Mouse (Mus musculus) hindbrain, postnatal 0 days (tissue): Measurements from ENCODE around the gene Asf1a. TPM values are rescaled to one million over a fixed set of nuclear protein-coding genes. Genes with fewer than 3 reads are reported as not detected.
A peak's percentile ranks its signal among the peaks of the same experiment; 100 is the strongest.

Experiments used
- ATAC-seq: fragments of 200-750 bp; cut with Nextera tagmentation; 2 replicates; pipeline ENCODE4 v1.8.0; 2017; ENCODE audit warnings: mild to moderate bottlenecking, moderate TSS enrichment, moderate library complexity
- DNase-seq: peaks from one replicate; pipeline ENCODE4 v3.0.0-alpha.2; 2015; ENCODE audit warnings: low spot score
- H3K27ac ChIP-seq: fragments of 300-500 bp; sonication (generic); 2 replicates; pipeline ENCODE4 v1.5.1; 2014; ENCODE audit warnings: mild to moderate bottlenecking
- H3K27me3 ChIP-seq: fragments of 300-500 bp; sonication (generic); 2 replicates; pipeline ENCODE4 v1.6.1; 2014; ENCODE audit warnings: low read length, mixed read lengths; ENCODE audit not compliant: insufficient read depth
- H3K36me3 ChIP-seq: fragments of 300-500 bp; sonication (generic); 2 replicates; pipeline ENCODE4 v1.6.1; 2014; ENCODE audit warnings: low read length, mixed read lengths; ENCODE audit not compliant: insufficient read depth
- H3K4me1 ChIP-seq: fragments of 300-500 bp; sonication (generic); 2 replicates; pipeline ENCODE4 v1.6.1; 2014; ENCODE audit warnings: antibody characterized with exemption, low read length, mixed read lengths; ENCODE audit not compliant: insufficient read depth
- H3K4me2 ChIP-seq: fragments of 300-500 bp; sonication (generic); 2 replicates; pipeline ENCODE4 v1.6.1; 2014; ENCODE audit warnings: low read depth, mild to moderate bottlenecking, low read length, moderate library complexity, mixed read lengths
- H3K4me3 ChIP-seq: fragments of 300-500 bp; sonication (generic); 2 replicates; pipeline ENCODE4 v1.5.1; 2014; ENCODE audit warnings: low read length
- H3K9ac ChIP-seq: fragments of 300-500 bp; sonication (generic); replicated peaks from 2 replicates; pipeline ENCODE4 v1.6.1; 2014; ENCODE audit warnings: mild to moderate bottlenecking, low read length, moderate library complexity, mixed read lengths
- H3K9me3 ChIP-seq: fragments of 300-500 bp; sonication (generic); 2 replicates; pipeline ENCODE4 v1.6.1; 2016; ENCODE audit warnings: low read length, mixed read lengths
- CTCF ChIP-seq: IDR thresholded peaks from 2 replicates; pipeline ENCODE4 v1.5.1; 2016; ENCODE audit warnings: antibody characterized with exemption, control low read depth, low read depth
- WGBS: fragments of 180-500 bp; shearing (Covaris S2); extraction: QIAGEN DNeasy Blood & Tissue Kit; methylation state at CpG from one replicate; pipeline ENCODE4 v1.1.7; 2014; 5-methylcytosine and 5-hydroxymethylcytosine counted together
- polyA plus RNA-seq: library from polyadenylated mRNA; unstranded; fragments of >200 nt; fragmentation: Nextera tagmentation; extraction: Ambion mirVana; gene quantifications from 2 replicates; pipeline ENCODE4 v1.2.1, GENCODE M21; 2015
- total RNA-seq: library from RNA; depleted of rRNA; stranded (reverse); fragments of >200 nt; gene quantifications from 2 replicates; pipeline ENCODE4 v1.2.3, GENCODE M21; 2014

The Asf1a gene
- total and polyA plus RNA-seq, 2 experiments from 2014 or later, result 25.2 to 67.2 TPM

- Histone ChIP-seq H3K9me3 (no peaks in the 10 kb centered on the region), H3K4me2 (no peak overlapping the region), H3K4me1 (0 out of 2 replicates have a peak, but pooled peaks cover under 1% of the 10 kb centered on the region), H3K27me3 (no peaks in the 10 kb centered on the region), H3K27ac (no peak overlapping the region), H3K9ac (no peak overlapping the region), H3K4me3 (no peak overlapping the region), H3K36me3 (no peaks in the 10 kb centered on the region)
- TF ChIP-seq CTCF, result no peak
- 57% methylated on average over 3 of the region's 3 CpGs for WGBS
- no peak for DNase-seq
- no peak for ATAC-seq
Measured at GRCm38 (mm10) chr10:53585777-53586176, 10.8 kb upstream of the Asf1a start.

- Histone ChIP-seq H3K9me3 (no peaks in the 10 kb centered on the region), H3K27me3 (no peaks in the 10 kb centered on the region), H3K9ac (peak overlapping the region; percentile 76), H3K36me3 (no peaks in the 10 kb centered on the region), H3K4me3 (peak overlapping the region; percentile 65), H3K4me1 (peaks cover 10% of the 10 kb centered on the region; the same call in 1 of the 2 replicates), H3K4me2 (peak overlapping the region; percentile 77), H3K27ac (peak overlapping the region; percentile 93)
- TF ChIP-seq CTCF, result no peak
- DNase-seq (peak; percentile 2), ATAC-seq (no peak)
- WGBS, result 8% methylated on average over 27 of the region's 27 CpGs
Measured at GRCm38 (mm10) chr10:53595744-53596676, 547 bp upstream of the Asf1a start.

DNA sequence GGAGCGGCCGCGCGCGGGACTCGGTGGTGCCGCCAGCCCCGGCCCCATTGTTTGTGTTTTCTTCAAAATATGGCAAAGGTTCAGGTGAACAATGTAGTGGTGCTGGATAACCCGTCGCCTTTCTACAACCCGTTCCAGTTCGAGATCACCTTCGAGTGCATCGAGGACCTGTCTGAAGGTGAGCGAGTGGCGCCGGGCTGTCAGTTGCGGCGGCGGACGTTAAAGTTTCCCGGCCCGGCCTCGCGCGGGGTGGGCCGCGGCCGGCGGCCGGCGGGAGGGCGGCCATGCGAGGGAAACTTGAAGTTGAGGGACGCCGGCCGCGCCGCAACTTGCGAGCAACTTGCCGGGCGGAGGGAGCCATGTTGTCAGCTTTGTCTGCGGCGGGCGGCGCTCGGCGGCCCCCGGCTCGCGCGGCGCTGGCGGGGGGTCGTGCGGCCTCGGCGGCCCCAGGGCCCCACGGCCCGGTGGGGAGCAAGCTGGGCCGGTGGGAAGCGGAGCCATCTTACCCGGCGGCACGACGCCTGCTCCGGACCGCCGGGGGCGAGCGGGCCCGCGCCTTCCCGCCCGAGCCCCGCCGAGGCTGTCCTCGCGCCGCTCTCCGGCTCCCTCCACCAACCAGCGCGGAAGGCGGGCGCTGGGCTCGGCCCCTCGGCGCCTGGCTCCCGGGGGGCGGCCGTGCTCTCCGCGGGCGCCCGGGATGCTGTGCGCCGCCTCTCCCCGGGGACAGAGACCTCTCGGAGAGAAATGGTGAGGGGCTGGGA is 744 bp downstream of the Asf1a start:
- WGBS, result under 1% methylated on average over 89 of the region's 99 CpGs
- H3K27me3 ChIP-seq, result no peaks in the 10 kb centered on the region
- peak overlapping the region; percentile 65 for H3K4me3 ChIP-seq
- H3K36me3 ChIP-seq, result no peaks in the 10 kb centered on the region
- no peak for TF ChIP-seq CTCF
- H3K4me1 ChIP-seq, result peaks cover 10% of the 10 kb centered on the region; the same call in 1 of the 2 replicates
- peak overlapping the region; percentile 76 for H3K9ac ChIP-seq
- DNase-seq (peak; percentile 61), ATAC-seq (peak; percentile 16)
- H3K27ac ChIP-seq, result peak overlapping the region; percentile 93
- H3K9me3 ChIP-seq, result no peaks in the 10 kb centered on the region
- peak overlapping the region; percentile 77 for H3K4me2 ChIP-seq

DNA sequence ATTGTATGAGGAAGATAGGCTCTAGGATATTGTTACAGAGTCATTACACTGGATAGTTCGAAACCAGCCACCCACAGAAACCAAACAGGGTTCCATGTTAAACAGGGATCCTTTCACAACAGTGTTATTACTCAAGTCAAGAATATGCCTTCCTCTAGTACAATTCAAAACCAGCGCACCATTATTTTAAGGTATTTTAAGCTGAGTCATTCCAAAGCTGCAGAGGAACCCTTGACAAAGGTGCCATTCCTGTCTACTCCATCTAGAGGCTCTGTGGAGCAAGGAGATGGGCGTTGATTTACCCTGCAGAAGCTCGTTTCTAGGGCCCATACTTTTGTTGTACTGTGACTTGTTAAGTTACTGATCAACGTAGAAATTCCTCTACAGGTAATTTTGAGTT is 2.3 kb downstream of the Asf1a start:
- no peak overlapping the region for H3K9ac ChIP-seq
- peak overlapping the region; percentile 65; the same call in 1 of the 2 replicates for H3K4me3 ChIP-seq

DNA sequence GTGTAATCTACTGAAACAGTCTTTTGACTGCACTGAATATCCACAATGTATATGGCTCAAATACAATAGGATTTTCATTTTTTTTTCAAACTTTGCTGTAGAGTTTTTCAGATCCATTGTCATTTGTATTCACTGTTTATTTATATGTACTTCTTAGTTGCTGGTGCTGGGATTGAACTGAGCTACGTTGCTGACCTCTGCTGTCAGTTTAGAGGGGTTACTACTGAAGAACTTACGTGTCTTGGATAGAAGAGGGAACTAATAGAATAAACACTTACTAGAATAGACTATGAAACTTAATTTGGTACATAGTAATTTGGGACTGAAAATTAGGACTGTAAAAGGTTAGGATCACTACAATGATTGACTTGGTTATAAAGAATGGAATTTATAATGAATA is 8.8 kb downstream of the Asf1a start:
- Histone ChIP-seq H3K9me3 (no peaks in the 10 kb centered on the region), H3K9ac (no peak overlapping the region), H3K27ac (no peak overlapping the region), H3K4me1 (no peaks in the 10 kb centered on the region), H3K36me3 (peaks cover 20% of the 10 kb centered on the region), H3K4me2 (no peak overlapping the region), H3K4me3 (no peak overlapping the region), H3K27me3 (no peaks in the 10 kb centered on the region)
- peak; percentile 20; the same call in 1 of the 2 replicates for TF ChIP-seq CTCF
- no peak for DNase-seq
- WGBS, result 60% methylated on average over 2 of the region's 2 CpGs
- ATAC-seq, result no peak

More for the DNA sequence above, 2.3 kb downstream of the Asf1a start:
- no peaks in the 10 kb centered on the region for H3K36me3 ChIP-seq
- ATAC-seq, result no peak
- 54% methylated on average over 5 of the region's 5 CpGs for WGBS
- no peaks in the 10 kb centered on the region for H3K27me3 ChIP-seq
- H3K9me3 ChIP-seq, result no peaks in the 10 kb centered on the region
- H3K4me2 ChIP-seq, result peak overlapping the region; percentile 77
- H3K4me1 ChIP-seq, result peaks cover 10% of the 10 kb centered on the region; the same call in 1 of the 2 replicates
- peak; percentile 24 for DNase-seq
- TF ChIP-seq CTCF, result peak; percentile 31
- H3K27ac ChIP-seq, result no peak overlapping the region

DNA sequence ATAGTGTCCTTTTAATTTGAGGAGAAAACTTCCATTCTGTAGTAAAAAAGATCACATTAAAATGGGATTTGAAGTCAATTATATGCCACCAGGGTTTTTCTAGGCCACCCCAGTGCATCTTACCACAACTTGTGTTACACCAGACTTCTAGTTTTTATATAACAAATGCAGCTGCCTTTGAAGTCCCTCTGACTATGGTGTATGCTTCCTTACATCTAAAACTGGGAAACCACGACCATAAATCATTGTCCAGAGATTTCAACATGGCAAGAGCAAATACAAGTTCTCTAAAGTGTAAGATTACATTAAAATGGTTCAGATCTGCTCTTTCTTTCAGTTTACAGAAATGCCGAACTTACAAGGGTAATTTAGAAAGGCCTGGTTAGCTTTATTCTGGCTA is 11.7 kb downstream of the Asf1a start:
- no peaks in the 10 kb centered on the region for H3K4me1 ChIP-seq
- H3K4me2 ChIP-seq, result no peak overlapping the region
- H3K9me3 ChIP-seq, result no peaks in the 10 kb centered on the region
- H3K4me3 ChIP-seq, result no peak overlapping the region
- H3K27me3 ChIP-seq, result no peaks in the 10 kb centered on the region
- H3K9ac ChIP-seq, result no peak overlapping the region
- WGBS, result 79% methylated on average over 2 of the region's 2 CpGs
- TF ChIP-seq CTCF, result no peak
- no peak overlapping the region for H3K27ac ChIP-seq
- ATAC-seq, result no peak
- DNase-seq, result no peak
- peaks cover 21% of the 10 kb centered on the region for H3K36me3 ChIP-seq
